Mouse (Mus musculus) heart, postnatal 0 days (tissue): ENCODE measurements at regions not wholly inside any gene's neighbourhood (a gene's known extent, or its start where the extent isn't known, plus 50 kb on each side); places are given as distances from the start of the nearest gene placed in this dataset.

ENCODE experiments used
- ATAC-seq: fragments of 200-750 bp; cut with Nextera tagmentation; 2 replicates; pipeline ENCODE4 v1.8.0; 2017; ENCODE audit warnings: low read depth, moderate number of reproducible peaks, moderate library complexity; ENCODE audit not compliant: insufficient read depth
- DNase-seq: peaks from one replicate; pipeline ENCODE4 v3.0.0-alpha.2; 2016; ENCODE audit warnings: low spot score
- H3K27ac ChIP-seq: fragments of 300-500 bp; sonication (generic); 2 replicates; pipeline ENCODE4 v1.5.1; 2014; ENCODE audit warnings: low read depth, mild to moderate bottlenecking
- H3K27me3 ChIP-seq: fragments of 300-500 bp; sonication (generic); 2 replicates; pipeline ENCODE4 v1.6.1; 2014; ENCODE audit warnings: low read length, mixed read lengths; ENCODE audit not compliant: control insufficient read depth, insufficient read depth
- H3K36me3 ChIP-seq: fragments of 300-500 bp; sonication (generic); replicated peaks from 2 replicates; pipeline ENCODE4 v1.6.1; 2014; ENCODE audit warnings: low read length, mixed read lengths; ENCODE audit not compliant: control insufficient read depth, insufficient read depth
- H3K4me1 ChIP-seq: fragments of 300-500 bp; sonication (generic); 2 replicates; pipeline ENCODE4 v1.6.1; 2014; ENCODE audit warnings: antibody characterized with exemption; ENCODE audit not compliant: control insufficient read depth, insufficient read depth
- H3K4me2 ChIP-seq: fragments of 300-500 bp; sonication (generic); 2 replicates; pipeline ENCODE4 v1.6.1; 2014; ENCODE audit warnings: low read depth, mild to moderate bottlenecking, low read length, moderate library complexity
- H3K4me3 ChIP-seq: fragments of 300-500 bp; sonication (generic); 2 replicates; pipeline ENCODE4 v1.5.1; 2014; ENCODE audit warnings: low read depth, low read length
- H3K9ac ChIP-seq: fragments of 300-500 bp; sonication (generic); replicated peaks from 2 replicates; pipeline ENCODE4 v1.6.1; 2014; ENCODE audit warnings: low read depth, low read length, mixed read lengths
- H3K9me3 ChIP-seq: fragments of 300-500 bp; sonication (generic); replicated peaks from 2 replicates; pipeline ENCODE4 v1.6.1; 2016; ENCODE audit warnings: low read length; ENCODE audit not compliant: control insufficient read depth
- CTCF ChIP-seq: IDR thresholded peaks from 2 replicates; pipeline ENCODE4 v1.5.1; 2016; ENCODE audit warnings: antibody characterized with exemption, control low read depth, low read depth
- EP300 ChIP-seq: IDR thresholded peaks from 2 replicates; pipeline ENCODE4 v1.6.1; 2016; ENCODE audit warnings: antibody characterized with exemption, low read depth
- WGBS: fragments of 180-500 bp; shearing (Covaris S2); extraction: QIAGEN DNeasy Blood & Tissue Kit; methylation state at CpG from one replicate; pipeline ENCODE4 v1.1.7; 2014; 5-methylcytosine and 5-hydroxymethylcytosine counted together

- Histone ChIP-seq H3K9ac (no peak overlapping the region), H3K27me3 (no peaks in the 10 kb centered on the region), H3K36me3 (no peaks in the 10 kb centered on the region), H3K4me3 (no peak overlapping the region), H3K9me3 (no peaks in the 10 kb centered on the region), H3K4me1 (peaks cover 10% of the 10 kb centered on the region; the same call in 1 of the 2 replicates), H3K4me2 (no peak overlapping the region), H3K27ac (no peak overlapping the region)
- ATAC-seq (no peak), DNase-seq (no peak)
- 76% methylated on average over 9 of the region's 9 CpGs for WGBS
- no peak for TF ChIP-seq CTCF
- no peak for TF ChIP-seq EP300
Measured at GRCm38 (mm10) chr9:63056695-63057349, 69.1 kb upstream of the Pias1 start.

- Histone ChIP-seq H3K36me3 (no peaks in the 10 kb centered on the region), H3K4me1 (no peaks in the 10 kb centered on the region), H3K4me3 (no peak overlapping the region), H3K4me2 (no peak overlapping the region), H3K9ac (no peak overlapping the region), H3K27ac (no peak overlapping the region), H3K9me3 (no peaks in the 10 kb centered on the region), H3K27me3 (no peaks in the 10 kb centered on the region)
- 49% methylated on average over 4 of the region's 4 CpGs for WGBS
- DNase-seq (no peak), ATAC-seq (no peak)
- TF ChIP-seq CTCF = no peak
- no peak for TF ChIP-seq EP300
Measured at GRCm38 (mm10) chr9:63052181-63052580, 64.5 kb upstream of the Pias1 start.

- Histone ChIP-seq H3K9ac (no peak overlapping the region), H3K4me1 (no peaks in the 10 kb centered on the region), H3K9me3 (no peaks in the 10 kb centered on the region), H3K4me3 (no peak overlapping the region), H3K4me2 (no peak overlapping the region), H3K36me3 (no peaks in the 10 kb centered on the region), H3K27me3 (no peaks in the 10 kb centered on the region), H3K27ac (no peak overlapping the region)
- DNase-seq = no peak
- TF ChIP-seq EP300 (no peak), CTCF (no peak)
- ATAC-seq = no peak
- 74% methylated on average over 4 of the region's 4 CpGs for WGBS
Measured at GRCm38 (mm10) chr9:63051631-63052030, 63.9 kb upstream of the Pias1 start.

- no peak for ATAC-seq
- DNase-seq = no peak
- TF ChIP-seq CTCF (no peak), EP300 (no peak)
- Histone ChIP-seq H3K27me3 (no peaks in the 10 kb centered on the region), H3K4me3 (no peak overlapping the region), H3K27ac (no peak overlapping the region), H3K9ac (no peak overlapping the region), H3K9me3 (no peaks in the 10 kb centered on the region), H3K4me2 (no peak overlapping the region), H3K36me3 (no peaks in the 10 kb centered on the region), H3K4me1 (no peaks in the 10 kb centered on the region)
- 82% methylated on average over 5 of the region's 5 CpGs for WGBS
Measured at GRCm38 (mm10) chr9:63049290-63049689, 61.6 kb upstream of the Pias1 start.

- no peak overlapping the region for H3K4me3 ChIP-seq
- no peaks in the 10 kb centered on the region for H3K9me3 ChIP-seq
- no peak overlapping the region for H3K4me2 ChIP-seq
- no peaks in the 10 kb centered on the region for H3K27me3 ChIP-seq
- 85% methylated on average over 3 of the region's 3 CpGs for WGBS
- H3K9ac ChIP-seq = no peak overlapping the region
- ATAC-seq (no peak), DNase-seq (no peak)
- no peak overlapping the region for H3K27ac ChIP-seq
- H3K4me1 ChIP-seq = peaks cover 11% of the 10 kb centered on the region
- TF ChIP-seq EP300 (no peak), CTCF (no peak)
- no peaks in the 10 kb centered on the region for H3K36me3 ChIP-seq
Measured at GRCm38 (mm10) chr9:63046981-63047380, 59.3 kb upstream of the Pias1 start.

GRCm38 (mm10) chr9:63045531-63045930 is 57.8 kb upstream of the Pias1 start:
- 87% methylated on average over 4 of the region's 4 CpGs for WGBS
- Histone ChIP-seq H3K4me3 (no peak overlapping the region), H3K4me1 (peaks cover 11% of the 10 kb centered on the region), H3K9me3 (no peaks in the 10 kb centered on the region), H3K4me2 (no peak overlapping the region), H3K27ac (no peak overlapping the region), H3K27me3 (no peaks in the 10 kb centered on the region), H3K9ac (no peak overlapping the region), H3K36me3 (no peaks in the 10 kb centered on the region)
- no peak for DNase-seq
- TF ChIP-seq EP300 = no peak
- no peak for TF ChIP-seq CTCF
- ATAC-seq = no peak
